Mouse (Mus musculus): ENCODE results near the gene Taok1.

- TF ChIP-seq POLR2A (IDR thresholded peaks at IDR 0.05; ENCODE audit: low read depth, low read length) (no peak), CTCF (IDR thresholded peaks at IDR 0.05; ENCODE audit: extremely low read depth, insufficient read depth, insufficient read length, insufficient replicate concordance) (no peak)
These were observed 10.3 kb downstream of the Taok1 start for GRCm38 (mm10) chr11:77597266-77597665.
